Mouse (Mus musculus) lung, postnatal 0 days (tissue): ENCODE measurements at regions not wholly inside any gene's neighbourhood (a gene's known extent, or its start where the extent isn't known, plus 50 kb on each side); places are given as distances from the start of the nearest gene placed in this dataset.

Experiments
- CTCF ChIP-seq: IDR thresholded peaks from 2 replicates; pipeline ENCODE4 v1.5.1; 2016; ENCODE audit warnings: antibody characterized with exemption, mild to moderate bottlenecking
- EP300 ChIP-seq: IDR thresholded peaks from 2 replicates; pipeline ENCODE4 v1.6.1; 2016; ENCODE audit warnings: antibody characterized with exemption, mild to moderate bottlenecking, control low read depth

- no peak for TF ChIP-seq CTCF
- no peak for TF ChIP-seq EP300
Observed at GRCm38 (mm10) chr5:75499053-75499452, 75.7 kb upstream of the Kit start.
